Mouse (Mus musculus): ENCODE data around the gene Nif3l1.

GRCm38 (mm10) chr1:58448396-58448795 is 3.4 kb downstream of the Nif3l1 start:
- TF ChIP-seq CTCF (IDR thresholded peaks at IDR 0.05; ENCODE audit: borderline replicate concordance, insufficient read depth, low read length) (no peak), POLR2A (IDR thresholded peaks at IDR 0.05; ENCODE audit: low read depth, low read length) (no peak)
